Mouse (Mus musculus): ENCODE data around the gene Aph1b. TPM values are rescaled to one million over a fixed set of nuclear protein-coding genes. Genes with fewer than 3 reads are reported as not detected.

Aph1b gene
- total and polyA plus RNA-seq, 3 experiments = 0.68 to 0.93 (median 0.91) TPM

Other genes starting within 250 kb of the Aph1b start
- 19.0 and 24.4 TPM in 2 replicates for gene Usp3, start 202.3 kb downstream of the Aph1b start, total RNA-seq (2012; rRNA removed)
- 36.6 and 40.8 TPM in 2 replicates for gene Usp3, start 202.3 kb downstream of the Aph1b start, total RNA-seq (2014; rRNA removed)
- gene Usp3, start 202.3 kb downstream of the Aph1b start, polyA plus RNA-seq (2012; ENCODE audit: insufficient read length, low read depth) = 39.5 and 50.9 TPM in 2 replicates
- gene Car12, start 81.8 kb downstream of the Aph1b start, total RNA-seq (2012; rRNA removed) = 16.4 and 17.8 TPM in 2 replicates
- 33.8 and 38.0 TPM in 2 replicates for gene Car12, start 81.8 kb downstream of the Aph1b start, total RNA-seq (2014; rRNA removed)
- gene Car12, start 81.8 kb downstream of the Aph1b start, polyA plus RNA-seq (2012; ENCODE audit: insufficient read length, low read depth) = 28.8 and 34.6 TPM in 2 replicates
- gene Gm10647, start 1.5 kb upstream of the Aph1b start, total RNA-seq (2012; rRNA removed) = not detected in 2 replicates
- not detected in 2 replicates for gene Gm10647, start 1.5 kb upstream of the Aph1b start, total RNA-seq (2014; rRNA removed)
- gene Gm10647, start 1.5 kb upstream of the Aph1b start, polyA plus RNA-seq (2012; ENCODE audit: insufficient read length, low read depth) = not detected in 2 replicates
- 0.34 and 0.89 TPM in 2 replicates for gene Aph1c, start 39.2 kb upstream of the Aph1b start, total RNA-seq (2012; rRNA removed)
- gene Aph1c, start 39.2 kb upstream of the Aph1b start, total RNA-seq (2014; rRNA removed) = 0.07 TPM in 1 of 2 replicates, not detected in the other
- gene Aph1c, start 39.2 kb upstream of the Aph1b start, polyA plus RNA-seq (2012; ENCODE audit: insufficient read length, low read depth) = 0.10 and 0.53 TPM in 2 replicates
- gene Rab8b, start 124.2 kb upstream of the Aph1b start, total RNA-seq (2012; rRNA removed) = 12.2 and 14.0 TPM in 2 replicates
- gene Rab8b, start 124.2 kb upstream of the Aph1b start, total RNA-seq (2014; rRNA removed) = 28.0 and 31.1 TPM in 2 replicates
- 23.6 and 26.1 TPM in 2 replicates for gene Rab8b, start 124.2 kb upstream of the Aph1b start, polyA plus RNA-seq (2012; ENCODE audit: insufficient read length, low read depth)
- gene Rps27l, start 150.6 kb upstream of the Aph1b start, total RNA-seq (2012; rRNA removed) = 593 and 709 TPM in 2 replicates
- gene Rps27l, start 150.6 kb upstream of the Aph1b start, total RNA-seq (2014; rRNA removed) = 1,628 and 1,755 TPM in 2 replicates
- gene Rps27l, start 150.6 kb upstream of the Aph1b start, polyA plus RNA-seq (2012; ENCODE audit: insufficient read length, low read depth) = 694 and 715 TPM in 2 replicates
- 14.6 and 14.7 TPM in 2 replicates for gene Lactb, start 180.0 kb upstream of the Aph1b start, total RNA-seq (2012; rRNA removed)
- gene Lactb, start 180.0 kb upstream of the Aph1b start, total RNA-seq (2014; rRNA removed) = 23.7 and 24.5 TPM in 2 replicates
- 29.4 and 31.6 TPM in 2 replicates for gene Lactb, start 180.0 kb upstream of the Aph1b start, polyA plus RNA-seq (2012; ENCODE audit: insufficient read length, low read depth)

Measured in CH12.LX (cell line).